Mouse (Mus musculus) bone marrow, adult 2 months (tissue): ENCODE results near the gene Uba52. TPM values are rescaled to one million over a fixed set of nuclear protein-coding genes. Genes with fewer than 3 reads are reported as not detected.

Source experiments
- H3K27ac ChIP-seq: fragments of 200-500 bp; 2 replicates; pipeline ENCODE4 v1.5.1; 2012; ENCODE audit warnings: low read depth, mild to moderate bottlenecking, control low read depth, inconsistent platforms, low read length; ENCODE audit not compliant: control insufficient read depth, poor library complexity, insufficient read depth
- H3K4me1 ChIP-seq: fragments of 200-500 bp; 2 replicates; pipeline ENCODE4 v1.6.1; 2011; ENCODE audit warnings: low read length; ENCODE audit not compliant: control insufficient read depth, insufficient read depth
- H3K4me3 ChIP-seq: fragments of 200-500 bp; replicated peaks from 2 replicates; pipeline ENCODE3; 2011; ENCODE audit warnings: mild to moderate bottlenecking, low read depth, low read length, control low read depth; ENCODE audit not compliant: control insufficient read depth
- CTCF ChIP-seq: fragments of 200-500 bp; IDR thresholded peaks from 2 replicates; pipeline ENCODE4 v1.5.1; 2011; ENCODE audit warnings: low read length, control low read depth; ENCODE audit not compliant: control insufficient read depth, insufficient read depth
- POLR2A ChIP-seq: fragments of 200-500 bp; IDR thresholded peaks from 2 replicates; pipeline ENCODE4 v1.6.1; 2011; ENCODE audit warnings: low read depth, mild to moderate bottlenecking, control low read depth, low read length, borderline replicate concordance; ENCODE audit not compliant: control insufficient read depth
- whole genome bisulfite sequencing: fragments of 180-500 bp; shearing (Covaris S2); methylation state at CpG from one replicate; pipeline ENCODE4 v1.1.7; 2018; 5-methylcytosine and 5-hydroxymethylcytosine counted together
- polyA plus RNA-seq: library from polyadenylated mRNA; stranded (reverse); fragments of >200 nt; gene quantifications from 2 replicates; pipeline ENCODE4 v1.2.4, GENCODE M21; 2011; ENCODE audit warnings: low replicate concordance; ENCODE audit not compliant: missing spikeins, insufficient read depth, insufficient read length

Gene Uba52
- polyA plus RNA-seq, 1 experiment = 961 TPM

DNA sequence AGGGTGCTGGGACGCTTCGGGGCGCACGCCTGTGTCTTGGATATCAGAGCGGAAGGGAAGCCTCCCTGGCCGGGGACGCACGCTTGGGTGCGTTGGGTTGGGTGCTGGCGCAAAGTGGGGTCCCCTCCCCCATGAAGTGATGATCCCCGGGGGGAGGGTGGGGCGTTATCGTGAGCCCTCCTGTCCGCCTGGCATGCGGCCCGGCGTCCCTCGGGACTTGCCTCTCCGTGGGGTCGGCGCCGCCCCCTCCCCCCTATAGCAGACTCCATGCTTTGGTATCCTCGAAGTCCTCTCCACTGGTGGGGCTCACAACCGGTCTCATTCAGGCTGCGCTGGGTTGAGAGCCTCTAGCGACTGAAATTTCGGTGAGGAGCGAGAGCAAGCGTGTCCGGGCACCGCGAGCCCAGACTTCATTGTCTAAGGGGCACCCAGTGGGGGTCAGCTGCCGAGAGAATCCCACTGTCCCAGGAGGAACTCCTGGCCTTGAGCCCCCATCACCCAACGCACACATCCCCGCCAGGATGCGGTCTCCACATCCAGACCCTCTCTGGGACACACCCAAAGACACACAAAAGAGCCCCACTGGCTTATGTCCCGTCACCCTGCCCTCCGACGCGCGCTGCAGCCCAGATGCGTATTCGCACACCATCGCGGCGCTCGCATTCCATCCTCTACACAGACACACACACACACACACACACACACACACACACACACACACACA, 16.7 kb downstream of the Uba52 start:
- Histone ChIP-seq H3K4me3 (no peak overlapping the region), H3K27ac (no peak overlapping the region), H3K4me1 (no peaks in the 10 kb centered on the region)
- 5% methylated on average over 47 of the region's 47 CpGs for WGBS
- TF ChIP-seq POLR2A (no peak), CTCF (no peak)

DNA sequence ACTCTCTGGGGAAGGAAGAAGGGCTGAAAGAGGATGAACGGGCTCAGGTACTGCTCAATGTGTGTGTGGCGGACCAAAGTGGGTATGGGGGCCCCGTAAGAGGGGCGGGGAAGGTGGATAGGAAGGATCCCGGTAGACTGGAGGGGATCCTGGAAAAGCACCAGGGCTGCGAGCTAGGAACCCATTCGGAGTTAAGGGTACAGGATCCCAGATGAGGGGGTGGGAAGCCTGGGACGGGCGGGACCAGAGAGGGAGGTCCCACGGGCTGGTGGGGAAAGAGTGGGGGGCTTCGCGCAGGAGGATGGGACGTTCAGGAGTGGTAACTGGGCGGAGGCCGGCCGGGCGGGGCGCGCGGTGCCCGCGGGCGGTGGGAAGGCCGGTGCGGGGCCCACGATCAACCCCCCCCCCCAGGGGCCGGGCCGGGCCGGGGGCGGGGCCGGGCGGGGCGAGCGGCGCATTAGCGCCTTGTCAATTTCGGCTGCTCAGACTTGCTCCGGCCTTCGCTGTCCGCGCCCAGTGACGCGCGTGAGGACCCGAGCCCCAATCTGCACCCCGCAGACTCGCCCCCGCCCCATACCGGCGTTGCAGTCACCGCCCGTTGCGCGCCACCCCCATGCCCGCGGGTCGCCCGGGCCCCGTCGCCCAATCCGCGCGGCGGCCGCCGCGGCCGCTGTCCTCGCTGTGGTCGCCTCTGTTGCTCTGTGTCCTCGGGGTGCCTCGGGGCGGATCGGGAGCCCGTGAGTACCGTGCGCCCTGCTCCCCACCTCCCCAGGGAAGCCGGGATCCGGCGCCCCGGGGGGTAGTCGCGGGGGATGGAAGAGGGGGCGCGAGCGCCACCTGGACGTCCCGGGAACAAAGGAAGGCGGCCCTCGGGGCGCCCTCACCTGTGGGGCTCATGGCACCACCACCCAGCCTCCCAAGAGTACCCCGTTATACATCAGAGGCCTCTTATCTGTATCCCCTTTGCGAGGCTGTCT, 17.6 kb downstream of the Uba52 start, which contains the start of gene Crlf1:
TSS of gene Crlf1 (plus strand) at position 495 of the 977 bp plus-strand sequence.
- WGBS = 1% methylated on average over 72 of the region's 93 CpGs
- no peaks in the 10 kb centered on the region for H3K4me1 ChIP-seq
- no peak within 1 kb of the TSS for H3K27ac ChIP-seq
- H3K4me3 ChIP-seq = no peak within 1 kb of the TSS
- no peak for TF ChIP-seq POLR2A
- no peak for TF ChIP-seq CTCF

DNA sequence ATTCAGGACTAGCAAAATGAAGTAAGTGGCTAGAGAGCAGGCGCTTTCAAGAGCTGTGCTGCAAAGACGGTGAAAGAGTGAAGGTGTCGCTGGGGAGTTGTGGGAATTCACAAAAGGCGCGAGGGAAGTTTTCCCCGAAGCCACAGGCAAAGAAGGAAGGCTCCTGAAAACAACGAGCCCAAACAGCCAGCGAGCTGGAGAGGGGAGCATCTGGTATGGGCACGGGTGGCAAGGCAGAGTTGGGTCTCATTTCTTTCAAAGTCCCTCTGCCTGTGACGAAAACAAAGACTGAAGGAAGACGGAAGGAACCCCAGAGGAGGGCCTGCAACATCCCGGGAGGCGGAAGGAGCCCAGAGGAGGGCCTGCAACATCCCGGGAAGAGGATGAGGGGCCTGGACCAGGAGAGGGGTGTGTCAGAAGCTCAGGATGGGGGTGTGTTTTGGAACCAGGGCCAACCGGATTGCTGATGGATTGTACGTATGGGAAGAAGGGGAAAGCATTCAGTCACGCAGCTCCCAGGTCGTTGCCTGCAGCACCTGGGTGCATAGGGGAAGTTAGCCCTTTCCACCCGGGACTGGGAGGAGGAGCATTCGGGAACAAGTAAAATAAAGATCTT, 19.6 kb downstream of the Uba52 start:
- no peak for TF ChIP-seq POLR2A
- no peak for TF ChIP-seq CTCF
- 6% methylated on average over 20 of the region's 20 CpGs for WGBS
- no peaks in the 10 kb centered on the region for H3K4me1 ChIP-seq
- no peak overlapping the region for H3K4me3 ChIP-seq
- no peak overlapping the region for H3K27ac ChIP-seq

DNA sequence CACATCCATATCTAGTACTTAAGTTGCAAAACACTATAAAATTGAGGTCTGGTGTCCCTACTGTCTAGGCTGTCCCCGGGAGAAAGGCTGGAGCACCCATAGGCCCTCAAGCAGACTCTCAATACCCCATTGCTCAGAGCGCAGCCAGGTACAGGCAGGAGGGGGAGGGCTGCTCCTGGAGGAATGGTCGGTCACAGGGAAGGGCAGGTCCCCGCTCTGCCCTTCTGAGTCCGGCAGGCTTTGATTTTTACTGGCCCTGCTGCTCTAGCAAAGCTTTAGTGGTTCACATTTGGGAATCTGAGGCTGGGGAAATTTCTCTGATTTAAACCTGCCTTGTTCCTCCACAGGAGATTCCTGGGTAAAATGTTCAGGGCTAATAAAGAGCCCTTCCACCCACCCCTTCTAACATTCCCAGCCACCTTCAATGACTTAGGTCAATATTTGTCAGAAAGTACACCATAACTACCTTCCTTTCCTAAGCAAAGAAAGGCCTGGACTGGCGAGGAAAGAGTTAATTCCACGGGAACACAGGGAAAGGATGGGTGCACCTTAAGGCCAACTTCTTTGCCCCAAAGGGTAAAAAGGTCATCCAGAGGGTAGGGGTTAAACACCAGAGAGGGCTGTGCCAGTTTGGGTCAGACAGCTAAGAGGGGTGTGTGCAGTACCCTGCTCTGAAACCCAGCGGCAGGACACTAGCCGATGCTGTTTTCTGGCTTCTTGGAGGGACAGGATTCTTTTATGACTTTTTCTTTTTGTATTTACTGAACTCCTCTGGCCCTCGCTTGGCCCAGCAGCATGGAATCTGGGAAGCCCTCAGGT, 20.3 kb downstream of the Uba52 start:
- TF ChIP-seq CTCF = no peak
- no peak for TF ChIP-seq POLR2A
- 34% methylated on average over 10 of the region's 10 CpGs for WGBS
- Histone ChIP-seq H3K4me3 (no peak overlapping the region), H3K4me1 (no peaks in the 10 kb centered on the region), H3K27ac (no peak overlapping the region)

DNA sequence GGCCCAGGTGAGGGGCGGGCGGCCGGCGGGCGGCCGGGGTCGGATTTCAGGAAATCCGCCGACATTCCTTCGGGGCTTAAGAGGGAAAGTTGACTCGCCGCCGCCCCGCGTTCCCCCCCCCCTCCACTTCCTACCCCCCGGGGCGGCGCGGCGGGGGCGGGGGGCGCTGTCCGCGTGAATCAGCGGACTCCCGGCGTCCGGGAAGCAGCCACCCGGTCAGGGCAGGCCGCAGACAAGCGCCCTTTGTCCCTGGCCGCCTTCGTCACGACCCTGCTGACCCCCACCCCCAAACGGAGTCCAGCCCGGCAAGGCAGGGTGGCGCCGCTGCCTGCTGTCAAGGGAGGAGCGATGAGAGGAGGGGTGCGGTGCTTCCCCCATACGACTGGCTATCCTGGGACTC, 21.0 kb downstream of the Uba52 start:
- TF ChIP-seq POLR2A = no peak
- TF ChIP-seq CTCF = no peak
- Histone ChIP-seq H3K4me3 (no peak overlapping the region), H3K4me1 (no peaks in the 10 kb centered on the region), H3K27ac (no peak overlapping the region)
- WGBS = 3% methylated on average over 41 of the region's 41 CpGs

DNA sequence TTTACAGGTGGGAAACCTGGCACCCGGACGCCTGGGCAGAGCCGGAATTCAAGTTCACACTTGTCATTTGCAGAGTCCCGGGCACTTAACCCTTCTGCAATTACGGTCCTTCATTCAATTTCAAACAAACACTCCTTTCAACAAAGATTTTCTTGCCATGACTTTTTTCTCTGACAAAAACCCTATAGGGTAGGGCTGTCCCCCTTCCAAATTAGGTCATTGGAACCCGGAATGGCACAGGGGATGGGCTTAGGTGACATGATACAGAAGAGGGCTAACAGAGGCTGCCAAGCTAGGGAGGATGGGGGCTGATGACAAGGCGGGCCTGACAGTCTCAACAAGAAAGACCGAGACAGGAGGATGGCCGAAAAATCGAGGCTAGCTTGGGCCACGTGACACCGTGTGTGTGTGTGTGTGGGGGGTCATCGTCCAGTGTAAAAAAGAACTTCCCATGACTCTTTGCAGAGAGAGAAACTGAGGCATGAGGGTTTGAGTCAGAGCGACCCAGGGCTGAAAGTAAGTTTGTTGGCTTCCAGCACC, 21.6 kb downstream of the Uba52 start:
- Histone ChIP-seq H3K4me3 (no peak overlapping the region), H3K27ac (no peak overlapping the region), H3K4me1 (no peaks in the 10 kb centered on the region)
- WGBS = 2% methylated on average over 14 of the region's 14 CpGs
- TF ChIP-seq POLR2A (no peak), CTCF (no peak)

DNA sequence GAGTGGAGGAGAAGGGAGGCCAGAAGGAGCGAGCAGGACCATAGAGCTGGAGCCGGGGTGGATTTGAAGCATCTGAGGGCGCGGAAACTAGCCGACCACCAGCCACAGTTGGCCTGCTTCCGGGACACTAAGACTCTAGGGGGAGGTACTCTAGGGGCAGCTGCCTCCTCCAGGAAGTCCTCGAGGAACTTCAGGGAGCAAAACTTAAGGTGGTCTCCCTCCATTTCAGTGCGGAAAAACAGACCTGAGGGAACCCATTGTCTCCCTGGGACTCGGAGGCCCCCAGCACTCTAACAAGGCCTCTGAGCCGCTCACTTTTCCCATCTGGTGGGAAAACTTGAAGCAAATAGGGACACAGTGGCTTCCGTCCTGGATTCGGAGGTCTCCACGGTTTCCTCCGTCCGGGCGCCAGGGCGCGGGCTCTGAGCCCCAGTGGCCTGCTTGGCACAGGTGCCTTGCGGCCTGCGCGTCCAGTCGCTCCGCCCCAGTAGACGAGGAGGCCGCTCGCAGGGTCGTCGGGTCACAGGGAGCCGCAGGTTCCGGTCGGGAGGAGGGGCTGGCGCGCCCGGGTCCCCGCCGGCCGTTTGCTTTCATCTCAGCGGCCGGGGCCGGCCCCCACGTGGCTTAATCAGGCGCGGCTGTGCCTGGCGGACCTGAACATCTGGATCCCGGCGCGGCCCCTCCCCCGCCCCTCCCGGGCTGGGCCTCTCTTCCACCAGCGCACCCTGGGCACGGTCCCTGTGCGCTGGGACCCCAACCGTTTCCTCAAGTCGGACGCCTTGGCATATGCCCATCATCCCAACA, 22.4 kb downstream of the Uba52 start:
- H3K4me1 ChIP-seq = no peaks in the 10 kb centered on the region
- no peak overlapping the region for H3K27ac ChIP-seq
- H3K4me3 ChIP-seq = no peak overlapping the region
- 3% methylated on average over 55 of the region's 55 CpGs for WGBS
- TF ChIP-seq POLR2A (no peak), CTCF (no peak)
